Mouse (Mus musculus) common myeloid progenitor, adult 5-6 weeks (primary cell): ENCODE measurements around the gene Vmn2r101. TPM values are rescaled to one million over a fixed set of nuclear protein-coding genes. Genes with fewer than 3 reads are reported as not detected.

Experiments used
- ATAC-seq: replicated peaks from 2 replicates; pipeline ENCODE4 v1.8.0; 2016; ENCODE audit warnings: low read depth, mild to moderate bottlenecking, moderate TSS enrichment, inconsistent platforms; ENCODE audit not compliant: poor library complexity, severe bottlenecking
- total RNA-seq: library from RNA; stranded (forward); fragments of 200-1000, 187-1606 nt; gene quantifications from 2 replicates; pipeline ENCODE4 v1.2.3, GENCODE M21; 2017

Gene Vmn2r101
- not detected in 2 replicates for total RNA-seq

- ATAC-seq = no peak
These were observed at the start of gene Vmn2r101 for GRCm38 (mm10) chr17:19576927-19577326. Vmn2r101 (plus strand) TSS chr17:19577227.

GRCm38 (mm10) chr17:19629328-19629727 lies 52.3 kb downstream of the Vmn2r101 start:
- ATAC-seq = no peak

DNA sequence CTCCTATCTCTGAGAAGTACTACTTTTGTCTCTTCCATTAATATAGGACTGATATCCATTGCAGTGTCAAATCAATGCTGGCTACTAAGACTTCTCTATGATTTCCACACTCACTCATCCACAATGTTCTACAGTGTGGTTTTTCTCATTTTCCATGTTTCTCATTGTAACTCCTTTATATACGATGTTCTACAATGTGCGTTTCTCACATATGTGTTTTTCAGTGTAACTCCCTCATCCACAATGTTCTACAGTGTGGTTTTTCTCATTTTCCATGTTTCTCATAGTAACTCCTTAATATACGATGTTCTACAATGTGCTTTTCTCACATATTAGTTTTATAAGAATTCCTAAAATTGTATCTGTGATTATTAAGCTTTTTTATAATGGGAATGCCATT lies 81.4 kb downstream of the Vmn2r101 start:
- ATAC-seq = no peak; the same call in 1 of the 2 replicates

DNA sequence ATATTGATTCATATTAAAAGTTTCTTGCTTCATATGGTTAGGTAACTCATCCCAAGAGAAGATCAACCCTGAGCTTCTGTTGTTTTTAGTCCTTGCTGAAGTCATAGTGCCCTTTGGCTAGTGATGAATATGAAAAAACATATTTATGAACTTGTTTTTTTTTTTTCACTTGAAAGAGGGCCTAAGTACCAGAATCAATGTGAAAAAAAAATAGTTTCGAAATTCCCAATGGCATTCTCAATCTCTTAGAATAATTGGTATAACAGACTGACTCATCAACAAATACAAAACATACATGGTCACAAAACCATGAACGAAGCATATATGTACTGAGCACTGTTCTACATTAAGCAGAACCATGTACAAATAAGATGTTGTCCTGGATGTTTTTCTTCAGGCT lies 83.0 kb downstream of the Vmn2r101 start, which contains the start of gene Vmn2r102:
TSS of gene Vmn2r102 (plus strand) at position 301 of the 400 bp plus-strand sequence.
- no peak for ATAC-seq

Other genes with a start within 250 kb of the Vmn2r101 start
- gene Vmn2r99, start 215.3 kb upstream of the Vmn2r101 start, total RNA-seq = not detected in 2 replicates
- not detected in 2 replicates for gene Vmn2r100, start 72.5 kb upstream of the Vmn2r101 start, total RNA-seq
- not detected in 2 replicates for gene Vmn2r102, start 83.1 kb downstream of the Vmn2r101 start, total RNA-seq
- gene Vmn2r103, start 196.1 kb downstream of the Vmn2r101 start, total RNA-seq = not detected in 2 replicates